Mouse (Mus musculus) CH12.LX (cell line): ENCODE results near the gene Upp2.

Source experiments
- CTCF ChIP-seq, 2 experiments: IDR thresholded peaks in 1 of 2; conservative IDR thresholded peaks in 1 of 2; 2 replicates each; pipeline ENCODE4 v1.5.1; 2011 to 2012; ENCODE audit warnings: low read depth in 2 of 2, low read length in 2 of 2, improper control_type of control experiment in 1 of 2, inconsistent platforms in 1 of 2, mild to moderate bottlenecking in 1 of 2, moderate library complexity in 1 of 2
- MAX ChIP-seq: IDR thresholded peaks from 2 replicates; pipeline ENCODE4 v1.6.1; 2011; ENCODE audit warnings: low read length, improper control_type of control experiment
- SIN3A ChIP-seq: IDR thresholded peaks from 2 replicates; pipeline ENCODE4 v1.6.1; 2012; ENCODE audit warnings: low read length, improper control_type of control experiment, inconsistent platforms
- USF1 ChIP-seq: IDR thresholded peaks from 2 replicates; pipeline ENCODE4 v1.6.1; 2014; ENCODE audit warnings: low read depth, mild to moderate bottlenecking, inconsistent platforms, low read length, improper control_type of control experiment
- ZKSCAN1 ChIP-seq: IDR thresholded peaks from 2 replicates; pipeline ENCODE4 v1.6.1; 2012; ENCODE audit warnings: low read depth, inconsistent platforms, low read length, improper control_type of control experiment, borderline replicate concordance

- TF ChIP-seq CTCF (conservative IDR thresholded peaks at IDR 0.05 in 1 of 2, IDR thresholded peaks at IDR 0.05 in 1 of 2; ENCODE audit: low read depth in 2 of 2, low read length in 2 of 2): no peak
- no peak for TF ChIP-seq USF1
- no peak for TF ChIP-seq ZKSCAN1
- TF ChIP-seq MAX: no peak
- TF ChIP-seq SIN3A: no peak
Observed at GRCm38 (mm10) chr2:58842443-58842842, 275.3 kb downstream of the Upp2 start.
